10 mouse cellular contexts compared by ENCODE assay signal in genomic region chr15:95667209-95667608, GRCm38 (mm10). TPM values are rescaled to one million over a fixed set of nuclear protein-coding genes. Genes with fewer than 3 reads are reported as not detected.
DNase-seq lines count a peak whose midpoint lies in the region; ATAC-seq and TF ChIP-seq lines count a peak whose summit lies in the region.
"Had no signal": no experiment of that assay in that cellular context is flagged by ENCODE, and none has a peak within 500 bp of the region (broad histone marks: within the 10 kb centered on the region; RNA-seq: fewer than 3 reads in every experiment).

No protein-coding gene starts in this region.

- 25% methylated on average over 8 of the region's 8 CpGs for WGBS in midbrain, embryonic 14.5 days
- 34% methylated on average over 8 of the region's 8 CpGs for WGBS in midbrain, embryonic 10.5 days
- WGBS in thymus, adult 2 months = 52% methylated on average over 8 of the region's 8 CpGs

- H3K4me3 ChIP-seq in midbrain, embryonic 14.5 days (replicated peaks; ENCODE audit: low read depth, low read length) = no peak overlapping the region
- no peak overlapping the region for H3K4me3 ChIP-seq in midbrain, embryonic 10.5 days
- no peak overlapping the region for H3K4me3 ChIP-seq in thymus, adult 2 months (ENCODE audit: control insufficient read depth, insufficient read depth, low read length)

- TF ChIP-seq CTCF in thymus, adult 2 months (IDR thresholded peaks at IDR 0.05; ENCODE audit: borderline replicate concordance, control insufficient read depth, extremely low read depth, insufficient read depth, low read length, poor library complexity) = no peak

- TF ChIP-seq POLR2A in thymus, adult 2 months (IDR thresholded peaks at IDR 0.05; ENCODE audit: control insufficient read depth, extremely low read depth, insufficient read depth, low read length, poor library complexity) = no peak

- H3K9ac ChIP-seq in midbrain, embryonic 14.5 days (replicated peaks; ENCODE audit: low read length) = no peak overlapping the region

- H3K27ac ChIP-seq in midbrain, embryonic 14.5 days (replicated peaks; ENCODE audit: low read depth, low read length) = no peak overlapping the region
- no peak overlapping the region for H3K27ac ChIP-seq in midbrain, embryonic 10.5 days (replicated peaks)
- no peak overlapping the region for H3K27ac ChIP-seq in thymus, adult 2 months (ENCODE audit: control insufficient read depth, insufficient read depth, low read length)

- H3K36me3 ChIP-seq in midbrain, embryonic 14.5 days (ENCODE audit: control insufficient read depth, insufficient read depth, low read length) = no peaks in the 10 kb centered on the region
- H3K36me3 ChIP-seq in midbrain, embryonic 10.5 days = no peaks in the 10 kb centered on the region
- H3K36me3 ChIP-seq in thymus, adult 2 months (ENCODE audit: control insufficient read depth, insufficient read depth, low read length) = no peaks in the 10 kb centered on the region

- no peak overlapping the region for H3K4me2 ChIP-seq in midbrain, embryonic 14.5 days (ENCODE audit: low read length)

- peak; percentile 6 for DNase-seq in cerebellum, adult 11 months
- DNase-seq in cerebellum, postnatal 36 days = no peak
- DNase-seq in midbrain, embryonic 14.5 days = peak; percentile 27
- no peak for DNase-seq in midbrain, embryonic 10.5 days (ENCODE audit: low spot score)
- peak; percentile 51 for DNase-seq in left cerebral cortex, adult 11 months (ENCODE audit: low spot score)
- peak; percentile 17 for DNase-seq in right cerebral cortex, postnatal 4 days
- DNase-seq in T-cell, adult 2 months (ENCODE audit: low spot score) = no peak
- DNase-seq in thymus, adult 2 months = no peak
- DNase-seq: liver; spleen, adult 18-20 months had no signal

- H3K4me1 ChIP-seq in midbrain, embryonic 14.5 days (ENCODE audit: control insufficient read depth, insufficient read depth, low read length) = no peaks in the 10 kb centered on the region
- 0 out of 2 replicates have a peak, but pooled peaks cover 3% of the 10 kb centered on the region for H3K4me1 ChIP-seq in midbrain, embryonic 10.5 days
- no peaks in the 10 kb centered on the region for H3K4me1 ChIP-seq in thymus, adult 2 months (replicated peaks; ENCODE audit: control insufficient read depth, insufficient read depth, low read length)

- no peaks in the 10 kb centered on the region for H3K9me3 ChIP-seq in midbrain, embryonic 14.5 days (ENCODE audit: control insufficient read depth, low read length)
- H3K9me3 ChIP-seq in midbrain, embryonic 10.5 days (replicated peaks) = no peaks in the 10 kb centered on the region

- H3K27me3 ChIP-seq in midbrain, embryonic 14.5 days (ENCODE audit: control insufficient read depth, insufficient read depth, low read length) = no peaks in the 10 kb centered on the region
- H3K27me3 ChIP-seq in midbrain, embryonic 10.5 days (ENCODE audit: low read depth, poor library complexity, severe bottlenecking) = no peaks in the 10 kb centered on the region; the same call in 1 of the 2 replicates
- no peaks in the 10 kb centered on the region for H3K27me3 ChIP-seq in thymus, adult 2 months (ENCODE audit: control insufficient read depth, insufficient read depth, low read length)

- no peak for ATAC-seq in midbrain, embryonic 14.5 days (ENCODE audit: low FRiP score, low TSS enrichment)

RNA-seq across cellular contexts. Expression of gene Dbx2, which starts 11.4 kb away (rescaled TPM):
- 3.1 and 9.0 TPM in 2 replicates for polyA plus RNA-seq in midbrain, embryonic 14.5 days (2014; fragmentation: Nextera tagmentation; extraction: Ambion mirVana)
- polyA plus RNA-seq in midbrain, embryonic 10.5 days (2016; fragmentation: Nextera tagmentation; extraction: Ambion mirVana) = 3.2 and 3.6 TPM in 2 replicates
- polyA plus RNA-seq in thymus, adult 2 months (2012; rRNA removed) = 0.19 and 0.28 TPM in 2 replicates

Comparison
In these comparisons a context has a peak if more than half of its experiments do, and no peak if none do; other contexts are left out.
1. DNase-seq: peak in cerebellum, adult 11 months (single experiment), midbrain, embryonic 14.5 days (single experiment), left cerebral cortex, adult 11 months (single experiment) and right cerebral cortex, postnatal 4 days (single experiment); none in cerebellum, postnatal 36 days (0 of 2), midbrain, embryonic 10.5 days (single experiment), T-cell, adult 2 months (single experiment) and thymus, adult 2 months (single experiment).